In the genomic region with DNA sequence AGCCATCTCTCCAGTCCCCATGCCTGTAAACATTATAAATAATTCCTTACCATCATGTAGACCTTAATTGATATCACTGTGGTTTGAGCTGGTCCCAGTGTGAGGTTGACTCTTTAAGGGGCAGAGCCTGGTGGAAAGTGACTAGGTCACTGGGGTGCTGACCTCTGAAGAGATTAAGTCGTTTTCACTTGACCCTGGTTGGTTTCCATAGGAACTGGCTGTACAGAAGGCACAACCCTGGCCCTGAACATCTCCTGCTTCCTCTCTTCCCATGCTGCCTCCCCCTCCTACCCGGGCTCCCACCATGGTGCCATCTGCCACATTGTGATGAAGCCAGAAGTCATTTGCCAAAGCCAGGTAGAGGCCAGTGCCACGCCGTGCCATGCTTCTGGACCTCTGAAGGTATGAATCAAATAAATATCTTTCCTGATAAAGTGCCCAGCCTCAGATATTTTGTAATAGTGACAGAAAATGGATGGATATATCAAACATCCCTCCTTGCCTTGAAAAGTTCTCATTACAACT, we compare ENCODE assay signal across 28 mouse cellular contexts. TPM values are rescaled to one million over a fixed set of nuclear protein-coding genes. Genes with fewer than 3 reads are reported as not detected.
A peak's percentile ranks its signal among the peaks of the same experiment; 100 is the strongest.
DNase-seq lines count a peak whose midpoint lies in the region; ATAC-seq lines count a peak whose summit lies in the region.
"Had no signal": no experiment of that assay in that cellular context is flagged by ENCODE, and none has a peak within 500 bp of the region (broad histone marks: within the 10 kb centered on the region; RNA-seq: fewer than 3 reads in every experiment).

No protein-coding gene starts in this region.

- peaks cover 27% of the 10 kb centered on the region for H3K27me3 ChIP-seq in midbrain, embryonic 10.5 days (ENCODE audit: low read depth, poor library complexity, severe bottlenecking)
- H3K27me3 ChIP-seq in midbrain, embryonic 13.5 days: 0 out of 2 replicates have a peak, but pooled peaks cover 6% of the 10 kb centered on the region
- H3K27me3 ChIP-seq: neural tube, embryonic 12.5 days had no signal

- H3K4me1 ChIP-seq in midbrain, embryonic 10.5 days: peaks cover 26% of the 10 kb centered on the region
- peaks cover 3% of the 10 kb centered on the region for H3K4me1 ChIP-seq in midbrain, embryonic 13.5 days (replicated peaks)
- H3K4me1 ChIP-seq: neural tube, embryonic 12.5 days had no signal

- H3K27ac ChIP-seq in midbrain, embryonic 10.5 days (replicated peaks): no peak overlapping the region
- no peak overlapping the region for H3K27ac ChIP-seq in midbrain, embryonic 13.5 days
- H3K27ac ChIP-seq: embryonic facial prominence, embryonic 13.5 days; forebrain, embryonic 12.5 days; heart, embryonic 10.5 days; hindbrain, postnatal 0 days; neural tube, embryonic 12.5 days had no signal

- H3K9me3 ChIP-seq in midbrain, embryonic 10.5 days (replicated peaks): no peaks in the 10 kb centered on the region
- H3K9me3 ChIP-seq in midbrain, embryonic 13.5 days: no peaks in the 10 kb centered on the region
- H3K9me3 ChIP-seq: embryonic facial prominence, embryonic 13.5 days; forebrain, embryonic 12.5 days; heart, embryonic 10.5 days; neural tube, embryonic 12.5 days had no signal

- DNase-seq in midbrain, embryonic 10.5 days (ENCODE audit: low spot score): peak; percentile 44
- DNase-seq in R1 (ENCODE audit: low read depth, low spot score): peak; percentile 70
- DNase-seq in cerebellum, adult 8-10 months: peak; percentile 90
- peak; percentile 87 for DNase-seq in cerebellum, postnatal 36 days
- no peak for DNase-seq in spleen, adult 12 weeks (ENCODE audit: low spot score)
- DNase-seq in right cerebral cortex, postnatal 25 days: no peak
- DNase-seq: B cell, adult 2 months; embryo, embryonic 11 days; kidney, postnatal 36 days; layer of hippocampus, postnatal 36 days; liver, postnatal 0 days; lung, postnatal 14 days; midbrain, embryonic 14.5 days; right cerebral cortex, postnatal 14 days; thymus, postnatal 4 days had no signal

- H3K4me2 ChIP-seq in midbrain, embryonic 13.5 days (replicated peaks): no peak overlapping the region
- H3K4me2 ChIP-seq: embryonic facial prominence, embryonic 13.5 days; forebrain, embryonic 12.5 days; neural tube, embryonic 12.5 days had no signal

- no peaks in the 10 kb centered on the region for H3K36me3 ChIP-seq in midbrain, embryonic 10.5 days
- H3K36me3 ChIP-seq in midbrain, embryonic 13.5 days: no peaks in the 10 kb centered on the region
- H3K36me3 ChIP-seq: embryonic facial prominence, embryonic 13.5 days; forebrain, embryonic 12.5 days; heart, embryonic 10.5 days; neural tube, embryonic 12.5 days had no signal

- no peak overlapping the region for H3K4me3 ChIP-seq in midbrain, embryonic 10.5 days
- H3K4me3 ChIP-seq in midbrain, embryonic 13.5 days (replicated peaks): no peak overlapping the region
- H3K4me3 ChIP-seq: embryonic facial prominence, embryonic 13.5 days; erythroblast, embryonic 14.5 days; forebrain, embryonic 12.5 days; heart, embryonic 10.5 days; neural tube, embryonic 12.5 days had no signal

- no peak overlapping the region for H3K9ac ChIP-seq in midbrain, embryonic 13.5 days (replicated peaks)
- H3K9ac ChIP-seq: embryonic facial prominence, embryonic 13.5 days; forebrain, embryonic 12.5 days; liver, postnatal 0 days; neural tube, embryonic 12.5 days had no signal

- ATAC-seq in midbrain, embryonic 13.5 days: no peak
- ATAC-seq: hindbrain, postnatal 0 days; intestine, embryonic 16.5 days; liver, postnatal 0 days had no signal

- 49% methylated on average over 4 of the region's 4 CpGs for WGBS in midbrain, embryonic 10.5 days
- WGBS in midbrain, embryonic 13.5 days: 42% methylated on average over 4 of the region's 4 CpGs

RNA-seq across cellular contexts. Expression of gene Itpk1, which starts 6.2 kb away (rescaled TPM):
- 16.1 and 16.9 TPM in 2 replicates for polyA plus RNA-seq in midbrain, embryonic 10.5 days (2016; fragmentation: Nextera tagmentation; extraction: Ambion mirVana)
- 19.7 and 20.7 TPM in 2 replicates for polyA plus RNA-seq in midbrain, embryonic 13.5 days (2015; fragmentation: Nextera tagmentation; extraction: Ambion mirVana)

RNA-seq across cellular contexts. Expression of gene Moap1, which starts 32.5 kb away (rescaled TPM):
- 38.4 and 44.6 TPM in 2 replicates for polyA plus RNA-seq in midbrain, embryonic 10.5 days (2016; fragmentation: Nextera tagmentation; extraction: Ambion mirVana)
- polyA plus RNA-seq in midbrain, embryonic 13.5 days (2015; fragmentation: Nextera tagmentation; extraction: Ambion mirVana): 52.3 and 54.8 TPM in 2 replicates
- polyA plus RNA-seq: erythroblast, embryonic 14.5 days had no signal

RNA-seq across cellular contexts. Expression of gene Tmem251, which starts 32.6 kb away (rescaled TPM):
- polyA plus RNA-seq in midbrain, embryonic 10.5 days (2016; fragmentation: Nextera tagmentation; extraction: Ambion mirVana): 13.2 and 14.0 TPM in 2 replicates
- 12.4 and 13.3 TPM in 2 replicates for polyA plus RNA-seq in midbrain, embryonic 13.5 days (2015; fragmentation: Nextera tagmentation; extraction: Ambion mirVana)

RNA-seq across cellular contexts. Expression of gene Gm28051, which starts 46.7 kb away (rescaled TPM):
- not detected in 2 replicates for polyA plus RNA-seq in midbrain, embryonic 10.5 days (2016; fragmentation: Nextera tagmentation; extraction: Ambion mirVana)
- not detected in 2 replicates for polyA plus RNA-seq in midbrain, embryonic 13.5 days (2015; fragmentation: Nextera tagmentation; extraction: Ambion mirVana)
- polyA plus RNA-seq: embryonic facial prominence, embryonic 13.5 days; erythroblast, embryonic 14.5 days; forebrain, embryonic 12.5 days; gonadal fat pad, adult 2 months; heart, embryonic 10.5 days; heart, postnatal 0 days; hindbrain, postnatal 0 days; intestine, embryonic 16.5 days; kidney, embryonic 14.5 days; liver, adult 2 months; liver, postnatal 0 days; midbrain, embryonic 14.5 days; neural tube, embryonic 12.5 days; spleen, adult 2 months had no signal

RNA-seq across cellular contexts. Expression of gene Gon7, which starts 46.7 kb away (rescaled TPM):
- 50.3 and 52.7 TPM in 2 replicates for polyA plus RNA-seq in midbrain, embryonic 10.5 days (2016; fragmentation: Nextera tagmentation; extraction: Ambion mirVana)
- polyA plus RNA-seq in midbrain, embryonic 13.5 days (2015; fragmentation: Nextera tagmentation; extraction: Ambion mirVana): 55.0 and 57.9 TPM in 2 replicates

Comparison
In these comparisons a context has a peak if more than half of its experiments do, and no peak if none do; other contexts are left out.
1. DNase-seq: peak in midbrain, embryonic 10.5 days (single experiment), R1 (single experiment), cerebellum, adult 8-10 months (single experiment) and cerebellum, postnatal 36 days (2 of 2); none in spleen, adult 12 weeks (single experiment) and right cerebral cortex, postnatal 25 days (single experiment).